Mouse (Mus musculus) bone marrow macrophage, adult 2 months (primary cell): ENCODE data around the gene Lypd4. TPM values are rescaled to one million over a fixed set of nuclear protein-coding genes. Genes with fewer than 3 reads are reported as not detected.

ENCODE experiments used
- H3K27ac ChIP-seq: 2 replicates; pipeline ENCODE4 v1.5.1; 2012; ENCODE audit warnings: low read depth, low read length; ENCODE audit not compliant: insufficient read depth
- H3K4me1 ChIP-seq: 2 replicates; pipeline ENCODE4 v1.6.1; 2012; ENCODE audit warnings: low read length; ENCODE audit not compliant: control insufficient read depth, insufficient read depth
- H3K4me3 ChIP-seq: 2 replicates; pipeline ENCODE4 v1.5.1; 2012; ENCODE audit warnings: mild to moderate bottlenecking, low read length, moderate library complexity; ENCODE audit not compliant: insufficient read depth
- CTCF ChIP-seq: IDR thresholded peaks from 2 replicates; pipeline ENCODE4 v1.5.1; 2012; ENCODE audit warnings: low read depth, mild to moderate bottlenecking, low read length, moderate library complexity
- POLR2A ChIP-seq: IDR thresholded peaks from 2 replicates; pipeline ENCODE4 v1.6.1; 2012; ENCODE audit warnings: mild to moderate bottlenecking, low read depth, low read length, borderline replicate concordance
- polyA plus RNA-seq: library from polyadenylated mRNA; stranded (reverse); fragments of >200 nt; gene quantifications from 2 replicates; pipeline ENCODE4 v1.2.4, GENCODE M21; 2012; ENCODE audit not compliant: missing spikeins, insufficient read depth, insufficient read length

Lypd4 gene
- not detected in 2 replicates for polyA plus RNA-seq

DNA sequence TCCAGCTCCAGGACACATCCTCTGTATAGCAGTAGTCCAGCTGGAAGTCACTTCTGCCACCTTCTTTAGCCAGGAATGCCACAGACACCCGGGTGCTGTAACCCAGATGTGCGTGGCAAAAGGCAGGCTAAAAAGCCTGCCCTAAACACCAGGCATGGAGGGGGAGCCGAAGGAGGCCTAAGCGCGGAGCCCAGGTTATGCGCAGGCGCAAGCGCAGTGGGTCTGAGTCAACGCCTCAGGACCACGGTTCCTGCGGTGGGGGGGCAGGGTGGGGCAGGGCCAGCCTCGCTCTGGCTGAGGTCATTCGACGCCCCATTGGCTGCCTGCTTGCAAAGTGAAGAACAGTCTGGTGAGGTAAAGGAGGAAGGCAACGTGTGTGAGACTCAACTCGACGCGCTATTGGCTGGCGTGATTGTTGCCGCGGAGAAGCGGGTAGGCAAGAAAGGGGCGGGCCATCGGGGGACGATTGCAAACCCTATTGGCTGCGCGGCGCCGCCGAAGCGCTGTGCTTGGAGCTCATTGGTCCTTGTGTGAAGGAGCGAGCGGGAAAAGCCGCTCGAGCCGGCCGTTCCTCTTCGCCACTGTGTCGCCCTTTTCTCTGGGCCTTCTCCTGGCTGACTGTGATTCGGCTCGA, at the start of gene Lypd4, which contains the start of gene Dmrtc2:
Lypd4 (minus strand) TSS at position 410 of the 634 bp plus-strand sequence.
Dmrtc2 (plus strand) TSS at position 526 of the 634 bp plus-strand sequence.
- H3K4me1 ChIP-seq = no peaks in the 10 kb centered on the region
- no peak within 1 kb of the TSS for H3K4me3 ChIP-seq
- TF ChIP-seq CTCF = no peak
- no peak for TF ChIP-seq POLR2A
- H3K27ac ChIP-seq = no peak within 1 kb of the TSS

DNA sequence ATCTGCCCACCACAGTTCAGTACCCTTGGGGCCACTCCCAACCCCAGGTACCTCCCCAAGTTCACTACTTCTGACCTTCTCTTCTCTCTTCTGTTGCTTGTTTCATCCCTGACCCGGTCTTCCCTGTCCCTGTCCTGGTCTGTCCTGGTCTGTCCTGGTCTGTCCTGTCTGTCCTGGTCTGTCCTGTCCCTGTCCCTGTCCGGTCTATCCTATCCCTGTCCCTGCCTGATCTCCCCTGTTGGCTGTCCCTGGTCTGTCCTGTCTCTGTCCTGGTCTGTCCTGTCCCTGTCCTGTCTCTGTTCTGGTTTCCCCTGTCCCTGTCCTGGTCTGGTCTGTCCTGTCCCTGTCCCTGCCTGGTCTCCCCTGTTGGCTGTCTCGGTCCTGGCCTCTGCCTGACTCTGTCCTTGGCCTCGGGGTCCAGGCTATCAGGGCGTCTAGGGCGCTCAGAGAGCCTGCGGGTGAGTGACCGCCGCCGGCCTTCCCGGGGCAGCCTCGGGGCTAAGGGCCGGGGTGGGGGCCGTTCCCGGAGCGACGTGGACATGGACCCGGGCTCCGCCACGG, 49.1 kb upstream of the Lypd4 start:
- Histone ChIP-seq H3K4me1 (no peaks in the 10 kb centered on the region), H3K27ac (no peak overlapping the region), H3K4me3 (no peak overlapping the region)
- TF ChIP-seq POLR2A (no peak), CTCF (no peak)

DNA sequence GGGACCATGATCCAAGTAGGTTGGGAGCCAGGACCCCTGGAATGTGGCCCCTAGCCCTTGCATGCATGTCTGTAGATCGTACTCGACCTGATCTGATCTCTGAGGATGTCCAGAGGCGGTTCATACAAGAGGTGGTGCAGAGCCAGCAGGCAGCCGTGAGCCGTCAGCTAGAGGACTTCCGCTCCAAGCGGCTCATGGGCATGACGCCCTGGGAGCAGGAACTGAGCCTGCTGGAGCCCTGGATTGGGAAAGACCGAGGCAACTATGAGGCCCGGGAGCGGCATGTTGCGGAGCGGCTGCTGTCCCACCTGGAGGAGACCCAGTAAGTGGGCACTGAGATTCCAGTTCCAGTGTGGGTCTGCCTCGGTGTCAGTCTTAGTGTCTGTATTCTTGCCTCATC, 42.7 kb upstream of the Lypd4 start:
- Histone ChIP-seq H3K27ac (no peak overlapping the region), H3K4me3 (no peak overlapping the region), H3K4me1 (no peaks in the 10 kb centered on the region)
- TF ChIP-seq POLR2A = no peak
- TF ChIP-seq CTCF = no peak

DNA sequence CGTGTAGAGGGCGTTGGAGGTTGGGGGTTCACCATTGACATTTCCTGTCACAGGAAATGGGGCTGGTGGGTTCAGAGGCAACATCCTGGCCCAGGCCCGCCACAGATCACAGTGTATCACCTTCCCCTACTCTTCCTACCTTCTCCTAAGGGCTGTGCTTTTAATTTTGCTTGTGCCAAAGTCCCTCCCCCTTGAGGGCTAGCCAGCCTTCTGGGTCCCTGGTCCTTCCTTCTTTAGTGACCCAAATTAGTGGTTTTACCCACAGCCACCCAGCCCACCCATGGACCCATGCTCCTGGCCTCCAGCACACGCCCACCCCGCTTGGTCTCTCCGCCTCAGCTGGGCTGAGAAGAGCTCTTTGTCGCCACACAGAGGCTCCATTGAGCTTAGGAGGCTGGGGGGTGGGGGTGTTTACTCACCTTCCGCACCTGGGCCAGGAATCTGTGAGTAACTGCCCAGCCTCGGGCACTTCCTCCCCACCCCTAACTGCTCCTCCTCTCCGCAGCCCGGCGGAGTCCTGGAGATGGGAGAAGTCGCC, 37.5 kb upstream of the Lypd4 start:
- Histone ChIP-seq H3K4me3 (no peak overlapping the region), H3K27ac (no peak overlapping the region), H3K4me1 (peaks cover 8% of the 10 kb centered on the region)
- TF ChIP-seq CTCF = no peak
- TF ChIP-seq POLR2A = no peak

DNA sequence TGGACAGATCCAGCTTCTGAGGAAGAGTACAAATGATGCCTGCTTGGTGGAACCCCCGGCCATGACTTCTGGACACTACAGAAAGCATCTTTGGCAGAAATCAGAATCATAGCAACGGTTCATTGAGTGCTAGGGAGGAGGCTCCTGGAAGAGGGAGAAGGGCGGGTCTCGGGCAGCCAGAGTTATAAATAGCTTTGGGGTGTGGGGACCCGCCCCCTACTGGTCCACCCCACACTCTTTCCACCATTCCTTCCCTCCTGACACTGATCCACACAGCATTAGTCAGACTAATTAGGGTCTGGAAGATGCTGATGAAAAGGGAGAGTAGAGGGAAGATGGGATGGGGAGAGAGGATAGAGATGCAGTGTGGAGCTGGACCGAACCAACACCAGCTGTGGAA, 36.8 kb upstream of the Lypd4 start:
- Histone ChIP-seq H3K4me3 (no peak overlapping the region), H3K4me1 (peaks cover 14% of the 10 kb centered on the region)
- TF ChIP-seq CTCF (no peak), POLR2A (no peak)

DNA sequence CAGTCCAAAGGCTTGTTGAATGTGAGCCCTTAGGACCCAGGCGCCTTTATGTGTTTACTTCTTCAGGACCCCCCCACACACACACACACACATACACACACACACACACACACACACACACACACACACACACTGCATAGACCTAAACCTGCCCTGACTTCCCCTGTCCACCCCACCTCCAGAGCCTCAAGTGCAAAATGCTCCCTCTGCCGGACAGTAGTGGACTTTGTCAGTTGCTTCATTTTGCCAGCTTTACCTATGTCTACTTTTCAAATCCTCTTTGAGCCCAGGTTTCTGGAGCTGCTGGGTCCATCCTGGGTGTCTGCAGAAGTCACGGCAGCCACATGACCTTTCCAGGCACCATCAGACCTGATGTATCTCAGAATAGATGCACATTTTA, 35.2 kb upstream of the Lypd4 start:
- peaks cover 14% of the 10 kb centered on the region for H3K4me1 ChIP-seq
- no peak for TF ChIP-seq POLR2A
- peak; percentile 77 for TF ChIP-seq CTCF
- peak overlapping the region; percentile 88 for H3K4me3 ChIP-seq
- H3K27ac ChIP-seq = no peak overlapping the region

More for the DNA sequence above, 36.8 kb upstream of the Lypd4 start:
- H3K27ac ChIP-seq = no peak overlapping the region

DNA sequence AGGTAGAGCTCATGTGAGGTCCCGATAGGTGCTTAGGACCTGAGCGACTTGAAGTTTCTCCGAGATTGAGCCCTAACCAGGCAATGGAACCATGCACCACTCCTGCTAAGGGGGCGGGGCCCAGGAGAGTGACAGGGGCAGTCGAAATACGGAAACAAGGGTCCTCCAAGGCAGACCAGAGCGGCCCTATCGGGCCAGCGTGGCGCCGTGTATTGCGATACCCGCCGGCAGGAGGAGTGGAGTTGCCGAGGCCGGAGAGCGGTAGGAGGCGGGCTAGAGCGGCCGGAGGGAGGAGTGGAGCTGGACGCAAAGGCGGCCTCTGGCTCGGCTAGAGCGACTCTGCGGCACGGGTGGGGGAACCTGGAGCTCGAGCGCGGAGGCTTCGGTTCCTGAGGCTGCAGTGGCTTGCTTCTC, 34.3 kb upstream of the Lypd4 start:
- Histone ChIP-seq H3K27ac (peak overlapping the region; percentile 76), H3K4me1 (peaks cover 14% of the 10 kb centered on the region), H3K4me3 (peak overlapping the region; percentile 88)
- TF ChIP-seq CTCF (no peak), POLR2A (no peak)

DNA sequence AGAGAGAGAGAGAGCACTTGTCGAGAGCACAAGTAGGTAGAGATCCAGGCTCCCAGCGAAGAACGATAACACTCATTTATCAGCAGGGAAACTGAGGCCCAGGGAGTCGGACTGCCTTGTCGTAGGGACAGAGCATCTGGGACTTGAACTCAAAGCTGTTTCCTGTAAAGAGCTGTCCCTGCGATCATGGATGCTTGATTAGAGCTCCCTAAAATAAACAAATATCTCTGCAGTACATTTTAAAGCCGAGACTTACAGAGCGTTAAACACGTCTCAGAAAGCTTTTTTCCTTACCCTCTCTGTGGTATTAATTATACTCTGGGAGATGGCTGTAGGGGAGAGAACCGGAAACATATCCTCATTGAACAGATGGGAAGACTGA, 33.7 kb upstream of the Lypd4 start:
- TF ChIP-seq CTCF = no peak
- TF ChIP-seq POLR2A = no peak
- Histone ChIP-seq H3K4me1 (peaks cover 14% of the 10 kb centered on the region), H3K27ac (peak overlapping the region; percentile 76), H3K4me3 (peak overlapping the region; percentile 78)

DNA sequence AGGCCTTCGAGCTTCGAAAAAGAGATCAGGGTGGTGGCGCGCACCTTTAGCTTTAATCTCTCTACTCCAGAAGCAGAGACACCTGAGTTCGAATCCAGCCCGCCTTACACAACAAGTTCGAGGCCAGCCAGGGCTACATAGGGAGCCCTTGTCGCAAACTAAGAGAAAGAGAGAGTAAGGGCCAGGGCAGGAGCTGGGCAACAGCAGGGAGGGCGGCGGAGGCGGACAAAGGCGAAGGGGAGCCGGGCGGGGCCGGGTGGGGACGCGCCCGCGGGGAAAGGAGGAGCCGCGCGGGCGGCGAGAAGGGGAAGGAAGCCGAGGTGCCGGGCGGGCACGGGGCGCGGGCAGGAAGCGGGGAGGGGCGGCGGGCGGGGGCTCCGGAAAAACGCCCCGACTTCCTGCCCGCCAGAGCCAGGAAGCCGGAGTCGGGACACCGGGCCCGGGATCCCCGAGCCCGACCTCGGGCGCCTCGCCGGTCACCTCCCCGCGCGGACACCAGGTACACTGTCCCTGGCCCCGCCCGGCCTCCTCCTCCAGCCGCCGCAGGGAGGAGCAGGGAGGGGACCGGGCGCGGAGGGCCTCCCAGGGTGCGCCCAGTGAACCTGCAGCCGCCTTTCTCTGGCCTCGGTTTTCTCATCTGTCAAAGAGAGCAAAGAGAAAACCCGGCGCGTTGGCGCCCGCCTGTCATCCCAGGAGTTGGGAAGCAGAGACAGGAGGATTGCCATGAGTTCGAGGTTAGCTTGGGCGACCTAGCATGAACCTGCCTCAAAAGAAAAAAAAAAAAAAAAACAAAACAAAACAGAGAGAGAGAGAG, 33.1 kb upstream of the Lypd4 start, which contains the start of gene Arhgef1:
Arhgef1 (plus strand) TSS at position 283 of the 814 bp plus-strand sequence.
- H3K27ac ChIP-seq = peak within 1 kb of the TSS; percentile 76
- H3K4me3 ChIP-seq = peak within 1 kb of the TSS; percentile 78
- no peak for TF ChIP-seq POLR2A
- no peak for TF ChIP-seq CTCF
- H3K4me1 ChIP-seq = peaks cover 14% of the 10 kb centered on the region
